Mouse (Mus musculus): Measurements from ENCODE around the gene Gm45902. TPM values are rescaled to one million over a fixed set of nuclear protein-coding genes. Genes with fewer than 3 reads are reported as not detected.

Gm45902 gene
- polyA plus RNA-seq, 1 experiment from 2014 or later = 8.1 TPM

- Histone ChIP-seq H3K36me3 (no peaks in the 10 kb centered on the region), H3K9ac (no peak overlapping the region; the same call in 1 of the 2 replicates), H3K4me3 (peak overlapping the region; percentile 96; the same call in 1 of the 2 replicates), H3K27me3 (no peaks in the 10 kb centered on the region), H3K4me1 (replicated peaks) (peaks cover 20% of the 10 kb centered on the region), H3K4me2 (peak overlapping the region; percentile 77), H3K9me3 (no peaks in the 10 kb centered on the region), H3K27ac (replicated peaks) (no peak overlapping the region)
- no peak for ATAC-seq (ENCODE audit: low read depth)
- 52% methylated on average over 3 of the region's 3 CpGs for WGBS
Observed at GRCm38 (mm10) chr2:3475746-3476251, 36.8 kb downstream of the Gm45902 start.

DNA sequence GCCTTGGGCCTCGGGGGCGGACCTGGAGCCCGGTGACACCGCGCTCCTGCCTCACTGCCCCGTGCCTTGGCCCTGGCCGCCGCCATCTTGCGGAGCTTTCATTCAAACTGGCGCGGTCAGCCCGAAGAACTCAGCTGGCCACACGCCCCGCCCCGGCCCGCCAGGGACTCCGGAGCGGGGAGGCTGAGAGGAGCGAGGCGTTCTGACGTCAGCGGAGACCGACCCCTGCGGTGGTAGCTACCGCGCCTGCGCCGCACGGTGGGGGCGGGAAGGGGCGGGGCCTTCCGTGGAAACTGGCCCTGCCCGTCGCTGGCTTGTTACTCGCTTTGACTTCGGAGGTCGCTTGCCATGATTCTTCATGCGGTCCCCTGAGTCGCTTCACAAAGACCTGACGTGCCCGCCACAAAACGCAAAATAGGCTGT is 37.7 kb downstream of the Gm45902 start, which contains the start of gene Suv39h2:
TSS of gene Suv39h2 (minus strand) at position 171 of the 423 bp plus-strand sequence.
- no peaks in the 10 kb centered on the region for H3K9me3 ChIP-seq
- ATAC-seq (ENCODE audit: low read depth) = peak; percentile 97
- no peaks in the 10 kb centered on the region for H3K27me3 ChIP-seq
- whole genome bisulfite sequencing = 0% methylated on average over 29 of the region's 42 CpGs
- H3K4me1 ChIP-seq (replicated peaks) = peaks cover 20% of the 10 kb centered on the region
- peak within 1 kb of the TSS; percentile 81 for H3K9ac ChIP-seq
- peak within 1 kb of the TSS; percentile 91 for H3K27ac ChIP-seq (replicated peaks)
- peak within 1 kb of the TSS; percentile 77 for H3K4me2 ChIP-seq
- no peaks in the 10 kb centered on the region for H3K36me3 ChIP-seq
- peak within 1 kb of the TSS; percentile 96 for H3K4me3 ChIP-seq

DNA sequence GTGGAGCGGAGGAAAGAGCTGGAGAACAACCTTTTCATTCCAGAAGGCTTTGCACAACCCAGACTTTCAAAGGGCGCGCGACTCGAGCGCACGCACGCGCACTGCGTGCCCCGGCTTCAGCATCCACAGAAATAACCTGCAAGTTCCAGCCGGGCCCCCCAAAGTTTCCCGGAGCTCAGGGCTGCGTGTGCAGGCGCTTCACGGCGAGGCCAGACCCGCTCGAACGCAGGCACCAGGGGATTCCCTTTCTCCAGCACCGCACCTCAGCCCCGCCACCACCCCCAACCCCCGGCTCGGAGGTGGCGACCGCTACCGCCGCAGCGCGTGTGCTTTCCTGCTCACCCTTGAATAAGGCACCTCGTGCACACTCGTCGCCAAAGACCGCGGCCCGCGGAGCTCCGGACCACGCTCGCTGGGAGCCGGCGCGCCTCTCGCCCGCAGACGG is 38.2 kb downstream of the Gm45902 start:
- under 1% methylated on average over 46 of the region's 46 CpGs for WGBS
- peak overlapping the region; percentile 77 for H3K4me2 ChIP-seq
- peak overlapping the region; percentile 81 for H3K9ac ChIP-seq
- peak overlapping the region; percentile 91 for H3K27ac ChIP-seq (replicated peaks)
- H3K9me3 ChIP-seq = no peaks in the 10 kb centered on the region
- H3K4me3 ChIP-seq = peak overlapping the region; percentile 96
- no peaks in the 10 kb centered on the region for H3K36me3 ChIP-seq
- ATAC-seq (ENCODE audit: low read depth) = peak; percentile 89
- H3K27me3 ChIP-seq = no peaks in the 10 kb centered on the region
- peaks cover 20% of the 10 kb centered on the region for H3K4me1 ChIP-seq (replicated peaks)

DNA sequence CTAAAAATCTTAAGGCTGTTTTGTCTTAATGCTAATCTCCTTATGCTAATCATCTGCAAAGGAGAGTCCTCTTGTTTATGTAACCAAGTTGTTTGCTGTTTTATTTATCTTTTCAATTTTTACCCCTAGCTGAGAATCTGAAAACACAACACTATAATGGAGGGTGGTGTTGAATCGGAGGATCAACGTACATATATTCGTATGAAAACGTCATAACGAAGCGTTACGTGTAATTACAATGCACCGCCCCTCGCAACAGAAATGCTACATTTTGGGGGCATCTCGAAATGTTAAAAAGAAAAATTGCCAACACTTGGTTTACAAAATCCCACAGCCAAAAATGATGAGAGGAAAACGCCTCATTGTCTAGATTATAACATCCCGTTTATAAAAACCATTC is 38.7 kb downstream of the Gm45902 start:
- WGBS = under 1% methylated on average over 12 of the region's 12 CpGs
- peak overlapping the region; percentile 77 for H3K4me2 ChIP-seq
- H3K27ac ChIP-seq (replicated peaks) = peak overlapping the region; percentile 91; the same call in 1 of the 2 replicates
- no peaks in the 10 kb centered on the region for H3K27me3 ChIP-seq
- H3K4me1 ChIP-seq (replicated peaks) = peaks cover 20% of the 10 kb centered on the region
- peak overlapping the region; percentile 81 for H3K9ac ChIP-seq
- no peak for ATAC-seq (ENCODE audit: low read depth)
- peak overlapping the region; percentile 96 for H3K4me3 ChIP-seq
- H3K9me3 ChIP-seq = no peaks in the 10 kb centered on the region
- H3K36me3 ChIP-seq = no peaks in the 10 kb centered on the region

GRCm38 (mm10) chr2:3456590-3456989 is 56.0 kb downstream of the Gm45902 start:
- no peaks in the 10 kb centered on the region for H3K9me3 ChIP-seq
- peaks cover 71% of the 10 kb centered on the region for H3K36me3 ChIP-seq
- ATAC-seq (ENCODE audit: low read depth) = no peak
- H3K4me1 ChIP-seq (replicated peaks) = no peaks in the 10 kb centered on the region
- no peak overlapping the region for H3K9ac ChIP-seq
- H3K27ac ChIP-seq (replicated peaks) = no peak overlapping the region
- no peak overlapping the region for H3K4me3 ChIP-seq
- 84% methylated on average over 4 of the region's 4 CpGs for WGBS
- H3K27me3 ChIP-seq = no peaks in the 10 kb centered on the region
- H3K4me2 ChIP-seq = no peak overlapping the region

Other genes with a start within 250 kb of the Gm45902 start
- 79.6 and 80.8 TPM in 2 replicates for gene Nmt2, start 228.6 kb downstream of the Gm45902 start, polyA plus RNA-seq (2015; fragmentation: Nextera tagmentation; extraction: Ambion mirVana)
- 11.3 and 12.2 TPM in 2 replicates for gene Rpp38, start 180.1 kb downstream of the Gm45902 start, polyA plus RNA-seq (2015; fragmentation: Nextera tagmentation; extraction: Ambion mirVana)
- 1.3 and 2.3 TPM in 2 replicates for gene Acbd7, start 176.6 kb downstream of the Gm45902 start, polyA plus RNA-seq (2015; fragmentation: Nextera tagmentation; extraction: Ambion mirVana)
- gene Olah, start 115.6 kb downstream of the Gm45902 start, polyA plus RNA-seq (2015; fragmentation: Nextera tagmentation; extraction: Ambion mirVana) = not detected in 2 replicates
- 1.1 and 2.2 TPM in 2 replicates for gene Meig1, start 90.1 kb downstream of the Gm45902 start, polyA plus RNA-seq (2015; fragmentation: Nextera tagmentation; extraction: Ambion mirVana)
- gene Dclre1c, start 88.7 kb downstream of the Gm45902 start, polyA plus RNA-seq (2015; fragmentation: Nextera tagmentation; extraction: Ambion mirVana) = 7.3 and 9.9 TPM in 2 replicates
- 10.4 and 12.8 TPM in 2 replicates for gene Suv39h2, start 37.8 kb downstream of the Gm45902 start, polyA plus RNA-seq (2015; fragmentation: Nextera tagmentation; extraction: Ambion mirVana)
- gene Hspa14, start within 50 bp of the Gm45902 start, polyA plus RNA-seq (2015; fragmentation: Nextera tagmentation; extraction: Ambion mirVana) = 63.1 and 70.7 TPM in 2 replicates
- 0.10 and 0.69 TPM in 2 replicates for gene Cdnf, start 240 bp upstream of the Gm45902 start, polyA plus RNA-seq (2015; fragmentation: Nextera tagmentation; extraction: Ambion mirVana)
- gene Fam107b, start 57.7 kb upstream of the Gm45902 start, polyA plus RNA-seq (2015; fragmentation: Nextera tagmentation; extraction: Ambion mirVana) = 38.3 and 42.7 TPM in 2 replicates

All from neural tube, embryonic 13.5 days (tissue).